Mouse (Mus musculus): ENCODE results near the gene Efcab9. TPM values are rescaled to one million over a fixed set of nuclear protein-coding genes. Genes with fewer than 3 reads are reported as not detected.
A peak's percentile ranks its signal among the peaks of the same experiment; 100 is the strongest.

Gene Efcab9
- polyA plus RNA-seq, 1 experiment from 2014 or later, result 0.47 TPM

DNA sequence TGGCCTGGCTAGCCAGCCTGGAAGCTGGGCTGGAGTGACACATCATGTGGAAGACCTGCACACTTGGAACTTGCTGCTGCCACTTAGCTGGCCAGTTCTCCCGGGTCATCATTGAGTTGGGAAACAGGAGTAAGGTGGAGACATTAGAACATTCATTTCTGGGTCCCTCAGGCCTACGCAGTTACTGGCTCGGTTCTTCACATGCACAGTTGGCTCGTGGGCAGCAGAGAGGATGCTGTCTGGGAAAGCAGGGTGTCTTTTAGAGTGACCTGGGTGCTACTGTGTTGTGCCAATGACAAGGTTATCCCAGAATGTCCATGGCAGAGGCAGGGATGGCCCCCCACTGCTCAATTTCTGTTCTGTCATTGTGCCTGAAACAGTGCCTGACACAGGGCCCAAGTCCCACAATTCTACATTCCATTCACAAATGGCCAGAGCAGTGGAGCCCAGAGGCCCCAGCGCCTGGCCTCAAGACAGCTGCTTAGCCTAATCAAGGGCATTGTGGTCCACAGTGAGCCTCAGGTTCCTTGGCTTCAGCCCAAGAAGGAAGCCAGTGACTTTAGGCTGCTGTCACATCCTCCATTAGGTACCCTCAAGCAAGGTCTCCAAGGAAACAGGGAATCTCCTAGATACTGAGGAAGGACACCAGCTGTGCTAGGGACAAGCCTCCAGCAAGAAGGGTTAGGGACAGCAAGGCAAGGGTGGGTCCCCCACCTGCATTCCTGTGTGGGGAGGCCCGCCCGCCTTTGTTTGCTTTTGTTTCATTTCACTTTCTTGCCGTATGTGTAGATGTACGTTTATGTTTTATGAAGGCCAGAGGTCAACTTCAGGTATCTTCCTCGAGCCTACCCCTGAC lies 35.3 kb upstream of the Efcab9 start:
- Histone ChIP-seq H3K4me2 (replicated peaks; ENCODE audit: low read depth, low read length) (no peak overlapping the region), H3K9me3 (ENCODE audit: low read length) (no peaks in the 10 kb centered on the region; the same call in 1 of the 2 replicates), H3K4me3 (ENCODE audit: low read length) (no peak overlapping the region), H3K9ac (replicated peaks; ENCODE audit: low read length) (no peak overlapping the region), H3K27ac (ENCODE audit: low read length) (no peak overlapping the region), H3K36me3 (ENCODE audit: insufficient read depth, low read length) (no peaks in the 10 kb centered on the region), H3K4me1 (ENCODE audit: insufficient read depth, low read length) (peaks cover 11% of the 10 kb centered on the region), H3K27me3 (ENCODE audit: insufficient read depth, low read length) (no peaks in the 10 kb centered on the region)
- no peak for ATAC-seq (ENCODE audit: low FRiP score, low TSS enrichment)
- WGBS, result 85% methylated on average over 10 of the region's 10 CpGs

DNA sequence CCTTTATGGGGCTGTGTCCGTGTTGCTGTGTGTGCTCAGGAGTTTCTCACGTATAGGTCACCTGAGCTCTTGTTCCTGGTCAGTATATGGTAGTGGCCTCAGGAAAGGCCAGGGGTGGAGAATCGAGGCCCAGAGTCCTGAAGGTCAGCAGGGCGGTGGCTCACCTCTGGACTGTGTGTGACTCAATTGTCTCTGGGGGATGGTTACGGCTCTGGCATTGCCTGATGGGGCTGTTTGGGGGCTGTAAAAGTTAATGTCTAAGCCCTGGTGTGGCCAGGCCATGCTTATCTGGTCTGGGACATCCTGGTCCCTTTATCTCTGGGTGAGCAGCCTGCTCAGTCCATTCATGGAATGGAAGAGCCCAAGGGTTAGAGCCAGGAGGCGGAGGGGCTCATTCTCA lies 34.3 kb upstream of the Efcab9 start:
- no peak overlapping the region for H3K4me2 ChIP-seq (replicated peaks; ENCODE audit: low read depth, low read length)
- no peak overlapping the region for H3K9ac ChIP-seq (replicated peaks; ENCODE audit: low read length)
- 79% methylated on average over 6 of the region's 6 CpGs for WGBS
- ATAC-seq (ENCODE audit: low FRiP score, low TSS enrichment), result no peak
- H3K36me3 ChIP-seq (ENCODE audit: insufficient read depth, low read length), result no peaks in the 10 kb centered on the region
- H3K9me3 ChIP-seq (ENCODE audit: low read length), result no peaks in the 10 kb centered on the region; the same call in 1 of the 2 replicates
- no peak overlapping the region for H3K27ac ChIP-seq (ENCODE audit: low read length)
- no peak overlapping the region for H3K4me3 ChIP-seq (ENCODE audit: low read length)
- peaks cover 17% of the 10 kb centered on the region for H3K4me1 ChIP-seq (ENCODE audit: insufficient read depth, low read length)
- no peaks in the 10 kb centered on the region for H3K27me3 ChIP-seq (ENCODE audit: insufficient read depth, low read length)

DNA sequence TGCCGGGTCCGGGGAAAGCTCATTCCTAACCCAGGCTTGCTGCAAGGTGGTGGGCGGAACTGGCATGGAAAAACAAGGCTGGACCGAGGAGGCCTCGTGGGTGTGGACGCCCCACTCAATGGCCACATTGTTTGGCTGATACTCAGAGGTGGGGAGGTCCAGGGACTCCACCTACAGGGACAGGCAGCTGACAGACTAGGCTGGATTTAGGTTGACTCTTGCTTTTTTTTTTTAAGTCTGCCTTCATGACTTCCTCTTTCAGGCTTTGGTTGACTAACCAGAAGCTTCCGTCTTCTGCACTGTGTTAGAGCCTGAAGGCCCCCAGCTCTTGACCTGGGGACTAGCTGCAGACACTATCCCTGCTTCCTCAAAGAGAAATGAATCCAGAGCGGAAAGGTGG lies 33.2 kb upstream of the Efcab9 start:
- Histone ChIP-seq H3K9me3 (ENCODE audit: low read length) (no peaks in the 10 kb centered on the region; the same call in 1 of the 2 replicates), H3K27me3 (ENCODE audit: insufficient read depth, low read length) (no peaks in the 10 kb centered on the region), H3K9ac (replicated peaks; ENCODE audit: low read length) (no peak overlapping the region), H3K27ac (ENCODE audit: low read length) (no peak overlapping the region), H3K4me3 (ENCODE audit: low read length) (no peak overlapping the region), H3K4me1 (ENCODE audit: insufficient read depth, low read length) (peaks cover 17% of the 10 kb centered on the region), H3K36me3 (ENCODE audit: insufficient read depth, low read length) (no peaks in the 10 kb centered on the region), H3K4me2 (replicated peaks; ENCODE audit: low read depth, low read length) (no peak overlapping the region)
- ATAC-seq (ENCODE audit: low FRiP score, low TSS enrichment), result no peak
- 41% methylated on average over 8 of the region's 8 CpGs for WGBS

DNA sequence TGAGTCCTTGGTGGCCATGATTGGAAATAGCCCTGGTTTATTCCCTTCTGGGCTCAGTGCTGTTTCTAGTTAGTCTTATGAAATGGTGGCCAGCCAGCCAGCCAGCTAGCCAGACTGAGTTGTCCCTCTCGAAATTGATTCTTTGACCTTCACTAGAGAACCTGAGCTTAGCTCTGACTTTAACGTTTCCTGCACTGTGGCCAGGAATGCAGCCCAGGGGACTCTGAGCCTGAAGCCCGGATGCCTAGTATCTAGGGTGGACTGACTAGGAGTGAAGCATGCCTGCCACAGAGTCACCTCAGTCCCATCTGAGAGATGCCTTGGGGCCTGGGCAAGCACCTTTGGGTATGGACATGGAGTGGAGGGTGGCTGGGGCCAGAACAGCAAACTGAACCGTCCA lies 32.7 kb upstream of the Efcab9 start:
- peaks cover 17% of the 10 kb centered on the region for H3K4me1 ChIP-seq (ENCODE audit: insufficient read depth, low read length)
- WGBS, result 43% methylated on average over 4 of the region's 4 CpGs
- H3K27me3 ChIP-seq (ENCODE audit: insufficient read depth, low read length), result no peaks in the 10 kb centered on the region
- H3K9ac ChIP-seq (replicated peaks; ENCODE audit: low read length), result no peak overlapping the region
- no peak overlapping the region for H3K27ac ChIP-seq (ENCODE audit: low read length)
- no peak overlapping the region for H3K4me2 ChIP-seq (replicated peaks; ENCODE audit: low read depth, low read length)
- no peaks in the 10 kb centered on the region; the same call in 1 of the 2 replicates for H3K9me3 ChIP-seq (ENCODE audit: low read length)
- ATAC-seq (ENCODE audit: low FRiP score, low TSS enrichment), result no peak
- H3K36me3 ChIP-seq (ENCODE audit: insufficient read depth, low read length), result no peaks in the 10 kb centered on the region
- H3K4me3 ChIP-seq (ENCODE audit: low read length), result no peak overlapping the region

DNA sequence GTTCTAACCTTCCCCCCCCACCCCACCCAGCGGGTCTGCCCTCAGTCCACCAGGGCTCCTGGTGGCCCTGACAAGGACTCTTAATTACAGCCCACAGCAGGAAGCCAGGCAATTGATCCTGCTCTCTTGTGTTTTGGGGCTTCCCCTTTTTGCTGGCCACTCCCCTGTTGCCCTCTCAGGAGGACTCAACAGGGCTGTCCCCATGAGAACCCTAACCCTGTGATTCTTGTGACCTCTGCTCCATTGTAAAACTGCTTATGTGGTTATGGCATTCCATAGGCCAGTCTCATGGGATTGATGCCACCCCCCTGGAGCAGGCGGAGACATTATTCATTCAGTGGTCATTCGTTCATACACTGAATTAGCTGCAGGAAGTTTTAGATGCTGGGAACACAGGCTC lies 31.8 kb upstream of the Efcab9 start:
- 57% methylated on average over 3 of the region's 3 CpGs for WGBS
- H3K36me3 ChIP-seq (ENCODE audit: insufficient read depth, low read length), result no peaks in the 10 kb centered on the region

DNA sequence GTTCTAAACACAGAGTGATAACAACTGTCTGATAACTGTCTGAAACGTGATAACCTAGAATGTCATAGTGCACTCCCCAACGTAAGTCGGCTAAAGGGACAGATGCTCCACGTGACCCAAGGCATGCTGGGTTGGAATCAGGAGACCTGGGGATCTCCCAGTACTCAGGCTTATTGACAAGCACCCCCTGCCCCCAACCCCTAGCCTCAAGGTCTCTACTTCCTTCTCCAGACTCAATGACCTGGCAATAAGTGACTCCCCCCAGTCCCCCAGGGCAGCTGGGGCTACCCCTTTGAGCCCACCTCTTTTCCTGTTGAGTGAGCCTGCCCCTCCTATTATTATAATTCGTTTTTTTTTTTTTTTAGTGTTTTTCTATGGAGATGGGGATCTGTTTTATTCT lies 30.8 kb upstream of the Efcab9 start:
- Histone ChIP-seq H3K36me3 (ENCODE audit: insufficient read depth, low read length) (0 out of 2 replicates have a peak, but pooled peaks cover 3% of the 10 kb centered on the region), H3K4me1 (ENCODE audit: insufficient read depth, low read length) (peaks cover 17% of the 10 kb centered on the region), H3K27me3 (ENCODE audit: insufficient read depth, low read length) (no peaks in the 10 kb centered on the region), H3K9ac (replicated peaks; ENCODE audit: low read length) (no peak overlapping the region), H3K27ac (ENCODE audit: low read length) (no peak overlapping the region), H3K4me2 (replicated peaks; ENCODE audit: low read depth, low read length) (no peak overlapping the region), H3K9me3 (ENCODE audit: low read length) (no peaks in the 10 kb centered on the region), H3K4me3 (ENCODE audit: low read length) (no peak overlapping the region)
- no peak for ATAC-seq (ENCODE audit: low FRiP score, low TSS enrichment)
- WGBS, result 65% methylated on average over 5 of the region's 5 CpGs

More for the DNA sequence above, 31.8 kb upstream of the Efcab9 start:
- H3K27ac ChIP-seq (ENCODE audit: low read length), result no peak overlapping the region
- no peaks in the 10 kb centered on the region for H3K27me3 ChIP-seq (ENCODE audit: insufficient read depth, low read length)
- ATAC-seq (ENCODE audit: low FRiP score, low TSS enrichment), result no peak
- H3K4me3 ChIP-seq (ENCODE audit: low read length), result no peak overlapping the region
- no peaks in the 10 kb centered on the region for H3K9me3 ChIP-seq (ENCODE audit: low read length)
- peaks cover 17% of the 10 kb centered on the region for H3K4me1 ChIP-seq (ENCODE audit: insufficient read depth, low read length)
- no peak overlapping the region for H3K4me2 ChIP-seq (replicated peaks; ENCODE audit: low read depth, low read length)
- H3K9ac ChIP-seq (replicated peaks; ENCODE audit: low read length), result no peak overlapping the region

DNA sequence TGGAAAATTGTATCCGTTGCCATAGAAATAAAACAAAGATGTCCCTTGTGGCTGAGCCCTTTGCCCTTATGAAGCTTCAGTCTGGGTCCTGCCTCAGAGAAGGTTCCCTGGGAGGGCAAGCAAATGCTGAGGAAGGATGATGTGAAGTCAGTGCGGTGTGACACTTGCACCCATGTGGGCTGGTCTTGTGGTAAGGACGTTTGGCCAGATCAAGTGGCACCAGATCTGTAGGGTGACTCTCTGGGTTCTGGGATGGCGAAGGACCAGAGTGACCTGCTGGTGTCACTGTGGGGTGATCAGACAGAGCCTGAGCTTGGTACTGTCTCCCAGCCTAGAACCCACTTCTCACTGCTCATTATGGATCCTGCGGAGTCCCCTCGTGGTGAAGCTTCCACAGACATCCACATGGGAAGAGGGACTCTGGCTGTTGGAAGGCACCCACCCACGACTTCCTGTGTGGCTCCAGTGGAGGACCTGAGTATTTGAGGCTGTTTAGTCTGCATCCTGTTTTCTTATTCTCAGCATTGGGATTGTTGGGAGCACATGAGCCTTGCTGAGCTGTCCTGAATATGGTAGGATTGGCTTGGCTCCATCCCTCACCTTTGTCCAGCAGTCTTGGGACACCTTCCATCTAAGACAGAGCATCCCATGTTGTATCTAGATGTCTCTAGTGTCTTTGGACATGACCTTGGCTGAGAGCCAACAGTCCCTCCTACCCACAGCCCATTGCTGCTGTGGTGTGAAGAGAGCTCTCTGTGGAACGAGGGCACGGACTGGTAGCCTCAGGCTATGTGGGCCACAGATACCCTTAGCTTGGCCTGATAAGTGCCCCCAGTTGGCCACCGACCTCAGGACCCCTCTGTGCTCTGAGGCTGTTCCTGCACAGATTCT lies 29.8 kb upstream of the Efcab9 start:
- 0 out of 2 replicates have a peak, but pooled peaks cover 3% of the 10 kb centered on the region for H3K36me3 ChIP-seq (ENCODE audit: insufficient read depth, low read length)
- H3K27ac ChIP-seq (ENCODE audit: low read length), result no peak overlapping the region
- no peak overlapping the region for H3K4me2 ChIP-seq (replicated peaks; ENCODE audit: low read depth, low read length)
- no peak overlapping the region for H3K9ac ChIP-seq (replicated peaks; ENCODE audit: low read length)
- peaks cover 17% of the 10 kb centered on the region for H3K4me1 ChIP-seq (ENCODE audit: insufficient read depth, low read length)
- H3K27me3 ChIP-seq (ENCODE audit: insufficient read depth, low read length), result no peaks in the 10 kb centered on the region
- H3K9me3 ChIP-seq (ENCODE audit: low read length), result no peaks in the 10 kb centered on the region
- 76% methylated on average over 10 of the region's 10 CpGs for WGBS
- ATAC-seq (ENCODE audit: low FRiP score, low TSS enrichment), result no peak
- no peak overlapping the region for H3K4me3 ChIP-seq (ENCODE audit: low read length)

DNA sequence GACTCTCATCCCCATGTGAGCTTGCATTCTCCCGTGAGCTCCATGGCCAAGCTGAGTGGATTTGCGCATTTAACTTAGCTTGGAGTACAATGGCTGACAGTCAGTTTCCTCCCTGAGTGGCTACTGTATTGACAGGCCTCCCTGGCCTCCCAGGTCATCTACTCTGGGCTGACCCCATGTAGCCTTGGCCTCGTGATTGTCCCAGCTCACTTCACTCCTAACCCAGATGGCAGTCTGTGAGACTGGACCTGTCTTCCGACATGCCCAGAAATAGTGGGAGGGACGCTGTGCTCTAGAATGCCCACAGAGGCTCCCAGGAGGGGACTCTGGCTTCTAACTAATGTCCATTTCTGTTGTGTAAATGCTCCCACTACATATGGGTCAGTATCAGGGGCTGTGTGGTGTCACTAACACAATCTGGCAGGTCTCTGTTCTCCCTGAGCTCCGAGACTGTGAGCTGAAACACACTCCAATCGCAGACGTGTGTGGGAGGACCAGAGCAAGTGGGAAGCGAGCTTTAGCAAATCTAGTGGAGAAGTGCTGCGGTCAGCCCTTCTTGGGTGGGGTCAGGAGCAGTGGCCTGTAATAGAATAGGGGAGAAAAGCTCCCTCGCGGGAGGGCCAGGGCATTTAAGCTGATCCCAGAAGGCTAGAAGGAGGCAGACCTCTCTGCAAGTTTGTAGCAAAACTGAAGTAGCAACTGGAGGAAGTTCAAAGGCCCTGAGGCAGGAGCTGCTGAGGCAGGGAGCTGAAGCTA lies 28.3 kb upstream of the Efcab9 start:
- ATAC-seq (ENCODE audit: low FRiP score, low TSS enrichment), result no peak
- 67% methylated on average over 12 of the region's 12 CpGs for WGBS
- peaks cover 11% of the 10 kb centered on the region for H3K4me1 ChIP-seq (ENCODE audit: insufficient read depth, low read length)
- no peak overlapping the region for H3K9ac ChIP-seq (replicated peaks; ENCODE audit: low read length)
- no peak overlapping the region for H3K27ac ChIP-seq (ENCODE audit: low read length)
- H3K9me3 ChIP-seq (ENCODE audit: low read length), result no peaks in the 10 kb centered on the region
- H3K4me3 ChIP-seq (ENCODE audit: low read length), result no peak overlapping the region
- 0 out of 2 replicates have a peak, but pooled peaks cover 3% of the 10 kb centered on the region for H3K36me3 ChIP-seq (ENCODE audit: insufficient read depth, low read length)
- H3K4me2 ChIP-seq (replicated peaks; ENCODE audit: low read depth, low read length), result no peak overlapping the region
- no peaks in the 10 kb centered on the region for H3K27me3 ChIP-seq (ENCODE audit: insufficient read depth, low read length)

DNA sequence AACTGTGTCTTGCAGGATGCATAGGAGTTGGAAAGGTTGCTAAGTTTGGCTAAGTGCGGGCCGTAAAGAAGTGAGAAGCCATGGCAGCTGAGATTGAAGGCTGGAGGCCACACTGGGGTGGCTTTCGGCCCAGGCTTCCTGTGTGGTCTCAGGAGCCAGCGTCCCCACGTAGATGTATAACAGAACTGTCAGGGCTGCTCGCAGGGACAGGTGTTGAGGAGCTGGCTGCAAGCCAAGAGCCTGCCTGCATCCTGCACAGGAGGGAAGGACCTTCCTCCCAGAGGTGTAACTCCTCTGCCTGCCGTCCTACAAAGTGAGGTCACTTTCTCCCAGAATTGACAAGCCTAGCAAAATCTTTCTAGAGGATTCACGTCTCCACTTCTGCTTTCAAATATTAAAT lies 26.8 kb upstream of the Efcab9 start:
- Histone ChIP-seq H3K4me2 (replicated peaks; ENCODE audit: low read depth, low read length) (no peak overlapping the region), H3K36me3 (ENCODE audit: insufficient read depth, low read length) (0 out of 2 replicates have a peak, but pooled peaks cover 3% of the 10 kb centered on the region), H3K27ac (ENCODE audit: low read length) (no peak overlapping the region), H3K4me3 (ENCODE audit: low read length) (no peak overlapping the region), H3K9ac (replicated peaks; ENCODE audit: low read length) (no peak overlapping the region), H3K4me1 (ENCODE audit: insufficient read depth, low read length) (peaks cover 8% of the 10 kb centered on the region), H3K9me3 (ENCODE audit: low read length) (no peaks in the 10 kb centered on the region), H3K27me3 (ENCODE audit: insufficient read depth, low read length) (no peaks in the 10 kb centered on the region)
- WGBS, result 28% methylated on average over 8 of the region's 8 CpGs
- ATAC-seq (ENCODE audit: low FRiP score, low TSS enrichment), result peak; percentile 35; the same call in 1 of the 2 replicates

All from kidney, embryonic 16.5 days (tissue).